Mouse (Mus musculus) kidney, embryonic 16.5 days (tissue): ENCODE measurements around the gene Anks1b. TPM values are rescaled to one million over a fixed set of nuclear protein-coding genes. Genes with fewer than 3 reads are reported as not detected.
"Not testable (repeated sequence)": the region's sequence is repeated elsewhere in the genome, so short reads cannot be mapped to it uniquely, and the experiment has no call there.

Experiments
- ATAC-seq: fragments of 200-750 bp; cut with Nextera tagmentation; 2 replicates; pipeline ENCODE4 v1.8.0; 2017; ENCODE audit warnings: moderate TSS enrichment; ENCODE audit not compliant: low FRiP score, low TSS enrichment
- H3K27ac ChIP-seq: fragments of 300-500 bp; sonication (generic); 2 replicates; pipeline ENCODE4 v1.5.1; 2014; ENCODE audit warnings: low read length
- H3K27me3 ChIP-seq: fragments of 300-500 bp; sonication (generic); 2 replicates; pipeline ENCODE4 v1.6.1; 2014; ENCODE audit warnings: low read length, control low read depth, mixed read lengths; ENCODE audit not compliant: insufficient read depth
- H3K36me3 ChIP-seq: fragments of 300-500 bp; sonication (generic); 2 replicates; pipeline ENCODE4 v1.6.1; 2014; ENCODE audit warnings: low read length, control low read depth, mixed read lengths; ENCODE audit not compliant: insufficient read depth
- H3K4me1 ChIP-seq: fragments of 300-500 bp; sonication (generic); 2 replicates; pipeline ENCODE4 v1.6.1; 2014; ENCODE audit warnings: low read length, control low read depth, mixed read lengths; ENCODE audit not compliant: insufficient read depth
- H3K4me2 ChIP-seq: fragments of 300-500 bp; sonication (generic); replicated peaks from 2 replicates; pipeline ENCODE4 v1.6.1; 2014; ENCODE audit warnings: low read depth, low read length
- H3K4me3 ChIP-seq: fragments of 300-500 bp; sonication (generic); 2 replicates; pipeline ENCODE4 v1.5.1; 2014; ENCODE audit warnings: mild to moderate bottlenecking, low read length
- H3K9ac ChIP-seq: fragments of 300-500 bp; sonication (generic); replicated peaks from 2 replicates; pipeline ENCODE4 v1.6.1; 2014; ENCODE audit warnings: low read length
- H3K9me3 ChIP-seq: fragments of 300-500 bp; sonication (generic); 2 replicates; pipeline ENCODE4 v1.6.1; 2016; ENCODE audit warnings: low read length, control low read depth
- WGBS: fragments of 180-500 bp; shearing (Covaris S2); extraction: QIAGEN DNeasy Blood & Tissue Kit; methylation state at CpG from one replicate; pipeline ENCODE4 v1.1.7; 2014; 5-methylcytosine and 5-hydroxymethylcytosine counted together
- polyA plus RNA-seq: library from polyadenylated mRNA; unstranded; fragments of >200 nt; fragmentation: Nextera tagmentation; extraction: Ambion mirVana; gene quantifications from 2 replicates; pipeline ENCODE4 v1.2.1, GENCODE M21; 2015

Anks1b gene
- polyA plus RNA-seq, 1 experiment from 2014 or later, result 2.2 TPM

DNA sequence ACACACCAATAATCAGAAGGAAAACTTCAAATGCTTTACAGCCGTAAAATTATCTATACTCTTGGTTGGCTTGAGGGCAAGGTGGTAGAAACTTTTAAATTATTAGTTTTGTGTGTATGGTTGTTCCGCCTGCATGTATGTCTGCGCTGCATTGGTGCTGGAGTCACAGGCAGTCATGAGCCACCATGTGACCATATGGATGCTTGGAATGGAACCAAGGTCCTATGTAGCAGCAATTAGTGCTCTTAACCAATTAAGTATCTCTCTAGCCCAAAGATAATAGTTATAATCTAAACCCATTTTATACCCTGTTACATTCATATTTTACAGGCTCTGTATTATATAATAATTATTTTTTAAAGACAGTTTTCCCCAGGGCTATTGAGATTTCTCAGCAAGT, 739.7 kb downstream of the Anks1b start:
- H3K4me1 ChIP-seq, result no peaks in the 10 kb centered on the region
- no peaks in the 10 kb centered on the region for H3K36me3 ChIP-seq

DNA sequence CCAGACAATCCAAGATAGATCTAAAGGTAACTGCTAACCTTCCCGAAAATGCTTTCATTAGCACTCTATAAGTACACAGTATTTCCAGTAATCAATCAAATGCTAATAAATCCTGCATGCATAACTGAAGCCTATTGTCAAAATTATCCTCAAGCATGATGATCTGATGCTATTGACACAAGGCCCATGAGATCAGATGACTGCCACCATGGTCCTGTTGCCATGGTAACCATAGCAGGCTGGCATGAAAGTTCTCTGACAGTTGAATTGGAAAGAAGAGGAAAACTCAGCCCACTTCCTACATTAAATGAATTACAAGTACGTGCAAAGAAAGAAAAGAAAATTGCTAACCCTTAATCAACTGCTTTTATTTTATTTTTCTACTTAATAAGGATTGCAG, 741.9 kb downstream of the Anks1b start:
- H3K36me3 ChIP-seq, result no peaks in the 10 kb centered on the region
- no peak overlapping the region for H3K4me2 ChIP-seq
- no peak for ATAC-seq
- H3K4me1 ChIP-seq, result no peaks in the 10 kb centered on the region
- no peaks in the 10 kb centered on the region for H3K27me3 ChIP-seq
- H3K27ac ChIP-seq, result no peak overlapping the region
- no peak overlapping the region for H3K4me3 ChIP-seq
- no peaks in the 10 kb centered on the region for H3K9me3 ChIP-seq
- WGBS, result 79% methylated on average over 2 of the region's 2 CpGs
- no peak overlapping the region for H3K9ac ChIP-seq

More for the DNA sequence above, 739.7 kb downstream of the Anks1b start:
- Histone ChIP-seq H3K9ac (no peak overlapping the region), H3K4me3 (no peak overlapping the region), H3K27me3 (no peaks in the 10 kb centered on the region), H3K4me2 (no peak overlapping the region), H3K27ac (no peak overlapping the region), H3K9me3 (no peaks in the 10 kb centered on the region)
- 93% methylated on average over 3 of the region's 3 CpGs for WGBS
- ATAC-seq, result no peak

DNA sequence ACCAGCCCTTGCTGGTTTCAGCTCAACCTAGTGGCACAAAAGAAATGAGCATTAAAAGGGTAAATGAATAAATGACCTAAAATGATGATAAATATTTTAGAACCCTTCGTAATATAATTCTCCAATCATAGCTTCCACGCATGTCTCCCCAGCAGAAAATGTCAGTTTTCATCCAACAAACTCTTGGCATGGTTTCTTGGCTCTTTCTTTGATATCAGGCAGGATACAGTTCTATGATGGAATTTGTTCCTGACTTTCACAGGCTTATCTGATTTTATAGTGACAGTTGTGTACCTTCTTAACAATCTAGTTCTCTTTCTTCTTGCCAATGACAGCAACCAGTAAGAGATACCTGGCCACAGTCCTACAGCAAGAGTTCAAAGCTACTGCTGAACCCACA, 743.3 kb downstream of the Anks1b start:
- no peaks in the 10 kb centered on the region for H3K27me3 ChIP-seq
- WGBS, result 83% methylated on average over 2 of the region's 2 CpGs
- no peak overlapping the region for H3K9ac ChIP-seq
- no peaks in the 10 kb centered on the region for H3K4me1 ChIP-seq
- H3K4me3 ChIP-seq, result no peak overlapping the region
- no peak for ATAC-seq
- H3K36me3 ChIP-seq, result no peaks in the 10 kb centered on the region
- H3K27ac ChIP-seq, result no peak overlapping the region
- no peaks in the 10 kb centered on the region for H3K9me3 ChIP-seq
- no peak overlapping the region for H3K4me2 ChIP-seq

DNA sequence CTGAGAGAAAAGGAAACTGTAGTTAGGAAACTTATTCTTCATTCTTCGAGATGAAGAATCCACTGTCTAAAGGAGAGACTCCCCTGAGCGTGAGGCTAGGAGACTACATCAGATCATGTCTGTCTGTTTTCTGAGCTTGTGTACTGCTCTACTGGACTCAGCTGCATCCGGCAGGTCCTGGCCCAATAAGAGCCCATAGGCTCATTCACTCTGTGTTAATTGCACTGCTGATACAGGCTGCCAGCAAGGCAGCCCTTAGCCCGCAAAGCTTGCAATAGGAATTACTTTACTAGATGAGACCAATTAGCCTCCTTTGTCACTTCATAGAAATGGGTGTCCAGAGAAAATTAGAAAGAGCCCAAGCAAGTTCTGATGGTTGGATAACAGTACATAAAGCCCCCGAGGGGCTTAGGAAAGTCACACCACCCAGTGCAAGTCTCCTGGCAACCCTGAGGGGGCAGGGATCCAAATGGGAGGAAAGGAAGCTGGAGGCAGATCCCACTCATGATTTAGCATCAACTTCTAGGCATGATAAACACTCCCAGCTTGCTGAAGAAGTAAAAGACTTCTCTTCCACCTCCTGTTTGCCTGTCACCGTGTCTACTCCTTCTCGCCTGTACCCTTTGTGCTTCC, 744.5 kb downstream of the Anks1b start:
- no peak overlapping the region for H3K27ac ChIP-seq

DNA sequence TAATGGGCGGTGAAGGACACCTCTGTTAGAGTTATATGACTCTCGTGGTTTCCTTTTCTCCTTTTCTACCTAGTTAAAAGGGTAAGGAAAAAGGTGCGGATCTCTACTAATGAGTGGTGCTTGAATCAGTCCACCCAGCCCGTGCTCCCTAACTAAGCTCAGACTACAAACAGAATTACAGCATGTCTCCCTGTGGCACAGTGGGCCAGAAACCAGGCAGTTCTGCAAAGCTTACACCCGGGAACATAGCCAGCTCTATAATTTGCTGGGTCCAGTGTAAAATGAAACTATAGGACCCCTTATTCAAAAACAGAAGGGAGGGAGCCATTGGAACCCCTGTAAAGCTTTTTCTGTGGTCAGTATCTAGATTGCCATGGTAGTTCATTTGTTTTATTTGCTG, 754.2 kb downstream of the Anks1b start:
- H3K4me2 ChIP-seq, result no peak overlapping the region
- ATAC-seq, result no peak
- H3K27me3 ChIP-seq, result no peaks in the 10 kb centered on the region
- no peaks in the 10 kb centered on the region for H3K9me3 ChIP-seq
- no peak overlapping the region for H3K9ac ChIP-seq
- H3K27ac ChIP-seq, result no peak overlapping the region
- 84% methylated on average over 5 of the region's 5 CpGs for WGBS
- no peaks in the 10 kb centered on the region for H3K36me3 ChIP-seq
- H3K4me3 ChIP-seq, result no peak overlapping the region
- H3K4me1 ChIP-seq, result no peaks in the 10 kb centered on the region

More for the DNA sequence above, 744.5 kb downstream of the Anks1b start:
- Histone ChIP-seq H3K4me3 (no peak overlapping the region), H3K27me3 (no peaks in the 10 kb centered on the region), H3K4me2 (no peak overlapping the region), H3K4me1 (no peaks in the 10 kb centered on the region), H3K9me3 (no peaks in the 10 kb centered on the region), H3K36me3 (no peaks in the 10 kb centered on the region), H3K9ac (no peak overlapping the region)
- no peak for ATAC-seq
- WGBS, result 64% methylated on average over 7 of the region's 7 CpGs

DNA sequence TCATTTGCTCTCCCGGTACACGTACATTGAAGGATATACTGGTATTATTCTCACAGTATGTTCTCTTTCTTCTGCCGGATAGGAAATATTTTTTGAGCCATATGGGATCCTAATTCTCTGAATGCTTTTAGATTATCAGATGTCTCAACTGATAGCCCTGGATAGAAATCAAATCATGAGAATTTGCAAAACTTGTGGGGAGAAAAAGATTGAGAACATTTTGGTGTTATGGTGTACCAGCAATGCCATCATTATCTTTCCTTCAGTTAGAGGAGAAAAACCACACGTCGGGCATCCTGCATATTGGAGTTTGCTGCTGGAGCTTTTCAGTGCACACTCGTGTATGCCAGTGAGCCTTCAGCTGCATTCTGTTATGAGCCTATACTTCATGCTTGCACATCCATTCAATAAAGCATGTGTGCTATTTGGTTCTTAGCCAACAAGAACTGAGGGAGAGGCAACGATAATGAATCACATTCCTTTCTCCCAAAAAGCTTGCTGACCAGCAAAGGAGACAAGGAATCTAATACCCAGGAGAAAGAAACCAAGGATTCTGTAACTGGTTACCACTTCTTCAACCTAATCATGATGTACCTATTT, 756.9 kb downstream of the Anks1b start:
- H3K27me3 ChIP-seq, result no peaks in the 10 kb centered on the region
- WGBS, result 81% methylated on average over 7 of the region's 7 CpGs
- no peaks in the 10 kb centered on the region for H3K4me1 ChIP-seq
- H3K4me2 ChIP-seq, result no peak overlapping the region
- ATAC-seq, result no peak
- no peak overlapping the region for H3K27ac ChIP-seq
- H3K36me3 ChIP-seq, result no peaks in the 10 kb centered on the region
- no peak overlapping the region for H3K9ac ChIP-seq
- peaks cover 4% of the 10 kb centered on the region; the same call in 1 of the 2 replicates for H3K9me3 ChIP-seq
- no peak overlapping the region for H3K4me3 ChIP-seq

DNA sequence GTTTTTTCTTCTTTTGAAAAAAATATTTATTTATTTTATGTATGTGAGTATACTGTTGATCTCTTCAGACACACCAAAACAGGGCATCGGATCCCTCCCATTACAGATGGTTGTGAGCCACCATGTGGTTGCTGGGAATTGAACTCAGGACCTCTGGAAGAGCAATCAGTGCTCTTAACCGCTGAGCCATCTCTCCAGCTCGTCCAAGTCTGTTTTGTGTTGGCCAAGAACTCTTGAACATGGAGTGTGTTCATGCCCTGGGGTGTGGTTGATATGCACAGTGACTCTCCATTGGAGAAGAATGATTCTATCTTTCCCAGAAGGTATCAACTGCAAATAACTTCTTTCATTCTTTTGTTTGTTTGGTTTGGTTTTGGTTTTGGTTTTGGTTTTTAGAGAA, 757.5 kb downstream of the Anks1b start:
- H3K4me1 ChIP-seq, H3K36me3 ChIP-seq, H3K9ac ChIP-seq, ATAC-seq, H3K4me3 ChIP-seq, H3K9me3 ChIP-seq, H3K27me3 ChIP-seq, H3K27ac ChIP-seq, H3K4me2 ChIP-seq: not testable (repeated sequence)
- 81% methylated on average over 3 of the region's 3 CpGs for WGBS

DNA sequence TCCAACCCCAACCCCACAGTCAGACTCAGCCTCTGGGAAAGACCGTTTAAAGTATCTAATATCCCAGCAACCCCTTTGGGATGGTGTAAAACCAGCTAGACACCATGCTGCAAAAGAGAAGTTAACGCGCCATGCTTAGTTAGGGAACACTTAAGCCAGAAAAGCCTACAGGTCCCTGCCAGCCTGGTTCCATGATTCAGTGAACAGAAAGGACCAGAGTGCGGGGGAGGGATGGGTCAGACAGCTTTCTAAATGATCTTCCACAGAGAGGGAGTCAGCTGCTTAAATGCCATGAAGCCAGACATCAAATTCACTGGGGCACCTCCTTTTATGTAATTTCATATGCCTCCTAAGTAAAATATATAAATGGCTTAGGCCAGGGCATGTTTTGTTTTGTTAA, 764.0 kb downstream of the Anks1b start:
- WGBS, result 39% methylated on average over 4 of the region's 4 CpGs
- peak; percentile 65; the same call in 1 of the 2 replicates for ATAC-seq
- H3K9me3 ChIP-seq, result peaks cover 4% of the 10 kb centered on the region; the same call in 1 of the 2 replicates
- H3K9ac ChIP-seq, result no peak overlapping the region
- H3K27me3 ChIP-seq, result no peaks in the 10 kb centered on the region
- no peak overlapping the region for H3K4me2 ChIP-seq
- no peaks in the 10 kb centered on the region for H3K4me1 ChIP-seq
- no peak overlapping the region for H3K27ac ChIP-seq
- H3K4me3 ChIP-seq, result no peak overlapping the region
- H3K36me3 ChIP-seq, result no peaks in the 10 kb centered on the region

DNA sequence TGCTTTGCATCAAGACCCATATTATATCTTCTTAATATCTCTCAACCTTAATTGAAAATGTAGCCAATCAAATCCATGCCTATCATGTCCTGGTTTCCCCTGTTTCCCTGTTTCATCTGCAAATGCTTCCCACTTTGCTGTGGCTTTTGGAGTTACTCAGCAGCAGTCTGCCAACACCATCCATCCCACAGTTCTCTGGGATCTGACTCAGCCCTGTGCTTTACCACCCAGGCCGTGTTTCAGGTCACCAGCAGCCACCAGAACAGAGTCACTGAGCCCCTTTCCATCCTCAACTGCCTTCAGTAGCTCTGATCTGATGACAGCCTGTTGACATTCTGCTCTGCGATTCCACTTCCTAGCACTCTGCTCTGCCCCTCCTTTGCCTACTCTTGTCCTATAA, 776.4 kb downstream of the Anks1b start:
- no peak for ATAC-seq
- Histone ChIP-seq H3K27me3 (no peaks in the 10 kb centered on the region), H3K9ac (no peak overlapping the region), H3K4me2 (no peak overlapping the region), H3K27ac (no peak overlapping the region), H3K36me3 (no peaks in the 10 kb centered on the region), H3K9me3 (no peaks in the 10 kb centered on the region), H3K4me3 (no peak overlapping the region), H3K4me1 (no peaks in the 10 kb centered on the region)
- 77% methylated on average over 2 of the region's 2 CpGs for WGBS

DNA sequence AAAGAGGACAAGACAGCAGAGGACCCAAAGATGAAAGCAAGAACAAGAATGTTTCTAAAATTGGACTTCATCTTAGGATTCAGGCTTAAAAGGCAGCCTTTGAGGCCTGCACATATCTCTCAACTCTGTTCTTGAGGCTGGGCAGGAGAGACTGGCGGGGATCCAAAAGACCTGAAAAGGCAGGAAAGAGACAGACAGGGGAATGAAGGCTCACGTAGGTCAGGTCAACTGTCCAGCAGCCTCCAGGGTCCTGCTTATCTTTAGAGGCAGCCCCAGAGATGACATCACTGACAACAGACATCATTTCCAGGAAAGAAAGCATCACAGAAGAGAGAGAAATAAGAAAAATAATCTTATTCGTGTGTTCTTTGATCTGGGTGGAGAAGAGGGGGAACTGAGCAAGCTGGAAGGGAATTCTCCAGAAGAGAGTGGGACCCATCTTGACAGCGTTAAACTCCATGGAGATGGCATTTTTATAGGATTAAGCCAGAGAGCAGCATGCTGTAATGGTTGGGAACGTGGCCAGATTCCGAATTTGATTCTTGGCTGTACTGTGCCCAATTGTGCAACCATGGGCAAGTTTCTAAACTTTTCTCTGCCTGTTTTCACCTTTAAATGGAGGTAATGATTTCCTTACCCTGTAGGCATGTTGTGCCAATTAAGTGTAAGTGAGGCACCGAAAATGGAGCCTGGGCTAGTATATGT, 784.3 kb downstream of the Anks1b start:
- H3K4me3 ChIP-seq, result no peak overlapping the region
- no peaks in the 10 kb centered on the region for H3K36me3 ChIP-seq
- WGBS, result 70% methylated on average over 7 of the region's 7 CpGs
- H3K4me1 ChIP-seq, result no peaks in the 10 kb centered on the region
- no peaks in the 10 kb centered on the region for H3K9me3 ChIP-seq
- no peak overlapping the region for H3K27ac ChIP-seq
- no peak overlapping the region for H3K4me2 ChIP-seq
- no peak overlapping the region for H3K9ac ChIP-seq
- H3K27me3 ChIP-seq, result no peaks in the 10 kb centered on the region
- ATAC-seq, result no peak
